Mouse (Mus musculus) forebrain, embryonic 14.5 days (tissue): ENCODE data around the gene Hoxd13. TPM values are rescaled to one million over a fixed set of nuclear protein-coding genes. Genes with fewer than 3 reads are reported as not detected.

Experiments used
- ATAC-seq: fragments of 200-750 bp; cut with Nextera tagmentation; 2 replicates; pipeline ENCODE4 v1.8.0; 2017; ENCODE audit warnings: mild to moderate bottlenecking, moderate library complexity
- DNase-seq: peaks from one replicate; pipeline ENCODE4 v3.0.0-alpha.2; 2015; ENCODE audit warnings: low spot score
- H3K27ac ChIP-seq: fragments of 300-500 bp; sonication (generic); 2 replicates; pipeline ENCODE4 v1.5.1; 2014; ENCODE audit warnings: low read depth, mild to moderate bottlenecking, control low read depth, low read length, moderate library complexity
- H3K27me3 ChIP-seq: fragments of 300-500 bp; sonication (generic); replicated peaks from 2 replicates; pipeline ENCODE4 v1.6.1; 2014; ENCODE audit warnings: low read length, control low read depth, mixed read lengths; ENCODE audit not compliant: control insufficient read depth, insufficient read depth
- H3K36me3 ChIP-seq: fragments of 300-500 bp; sonication (generic); 2 replicates; pipeline ENCODE4 v1.6.1; 2014; ENCODE audit warnings: low read length, control low read depth; ENCODE audit not compliant: control insufficient read depth, insufficient read depth
- H3K4me1 ChIP-seq: fragments of 300-500 bp; sonication (generic); 2 replicates; pipeline ENCODE4 v1.6.1; 2014; ENCODE audit warnings: antibody characterized with exemption, low read length, control low read depth; ENCODE audit not compliant: control insufficient read depth, insufficient read depth
- H3K4me2 ChIP-seq: fragments of 300-500 bp; sonication (generic); 2 replicates; pipeline ENCODE4 v1.6.1; 2014; ENCODE audit warnings: mild to moderate bottlenecking, control low read depth, low read length
- H3K4me3 ChIP-seq: fragments of 300-500 bp; sonication (generic); 2 replicates; pipeline ENCODE4 v1.5.1; 2014; ENCODE audit warnings: low read depth, low read length, control low read depth
- H3K9ac ChIP-seq: fragments of 300-500 bp; sonication (generic); 2 replicates; pipeline ENCODE4 v1.6.1; 2014; ENCODE audit warnings: mild to moderate bottlenecking, low read length, control low read depth, moderate library complexity
- H3K9me3 ChIP-seq: fragments of 300-500 bp; sonication (generic); replicated peaks from 2 replicates; pipeline ENCODE4 v1.6.1; 2016; ENCODE audit warnings: low read length, control low read depth, mixed read lengths; ENCODE audit not compliant: control insufficient read depth
- WGBS: fragments of 180-500 bp; shearing (Covaris S2); extraction: QIAGEN DNeasy Blood & Tissue Kit; methylation state at CpG from one replicate; pipeline ENCODE4 v1.1.7; 2014; 5-methylcytosine and 5-hydroxymethylcytosine counted together
- polyA plus RNA-seq: library from polyadenylated mRNA; unstranded; fragments of >200 nt; fragmentation: Nextera tagmentation; extraction: Ambion mirVana; gene quantifications from 2 replicates; pipeline ENCODE4 v1.2.1, GENCODE M21; 2014

Hoxd13 gene
- polyA plus RNA-seq, 1 experiment from 2014 or later: not detected

DNA sequence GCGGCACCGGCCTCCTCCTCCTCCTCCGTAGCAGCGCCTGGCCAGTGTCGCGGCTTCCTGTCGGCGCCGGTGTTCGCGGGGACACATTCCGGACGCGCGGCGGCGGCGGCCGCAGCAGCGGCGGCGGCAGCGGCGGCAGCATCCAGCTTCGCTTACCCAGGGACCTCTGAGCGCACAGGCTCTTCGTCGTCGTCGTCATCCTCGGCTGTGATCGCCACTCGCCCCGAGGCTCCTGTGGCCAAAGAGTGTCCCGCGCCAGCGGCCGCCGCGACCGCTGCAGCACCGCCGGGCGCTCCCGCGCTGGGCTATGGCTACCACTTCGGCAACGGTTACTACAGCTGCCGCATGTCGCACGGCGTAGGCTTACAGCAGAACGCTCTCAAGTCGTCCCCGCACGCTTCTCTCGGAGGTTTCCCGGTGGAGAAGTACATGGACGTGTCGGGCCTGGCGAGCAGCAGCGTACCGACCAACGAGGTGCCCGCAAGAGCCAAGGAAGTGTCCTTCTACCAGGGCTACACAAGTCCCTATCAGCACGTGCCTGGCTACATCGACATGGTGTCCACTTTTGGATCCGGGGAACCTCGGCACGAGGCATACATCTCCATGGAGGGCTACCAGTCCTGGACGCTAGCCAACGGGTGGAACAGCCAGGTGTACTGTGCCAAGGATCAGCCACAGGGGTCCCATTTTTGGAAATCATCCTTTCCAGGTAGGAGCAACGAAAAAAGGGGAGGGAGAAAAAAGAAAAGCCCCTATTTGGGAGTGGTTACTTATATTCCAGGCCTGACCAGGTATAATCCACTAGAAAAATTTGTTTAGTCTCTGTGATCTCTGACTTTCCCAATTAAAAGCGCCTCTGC lies 490 bp downstream of the Hoxd13 start:
- WGBS: under 1% methylated on average over 59 of the region's 74 CpGs
- H3K36me3 ChIP-seq: no peaks in the 10 kb centered on the region
- peak overlapping the region; percentile 22 for H3K4me3 ChIP-seq
- no peak for DNase-seq
- no peak overlapping the region for H3K27ac ChIP-seq
- no peaks in the 10 kb centered on the region for H3K9me3 ChIP-seq
- H3K4me2 ChIP-seq: peak overlapping the region; percentile 48
- peak; percentile 63 for ATAC-seq
- H3K4me1 ChIP-seq: 0 out of 2 replicates have a peak, but pooled peaks cover 3% of the 10 kb centered on the region
- peaks cover 94% of the 10 kb centered on the region for H3K27me3 ChIP-seq
- H3K9ac ChIP-seq: no peak overlapping the region

DNA sequence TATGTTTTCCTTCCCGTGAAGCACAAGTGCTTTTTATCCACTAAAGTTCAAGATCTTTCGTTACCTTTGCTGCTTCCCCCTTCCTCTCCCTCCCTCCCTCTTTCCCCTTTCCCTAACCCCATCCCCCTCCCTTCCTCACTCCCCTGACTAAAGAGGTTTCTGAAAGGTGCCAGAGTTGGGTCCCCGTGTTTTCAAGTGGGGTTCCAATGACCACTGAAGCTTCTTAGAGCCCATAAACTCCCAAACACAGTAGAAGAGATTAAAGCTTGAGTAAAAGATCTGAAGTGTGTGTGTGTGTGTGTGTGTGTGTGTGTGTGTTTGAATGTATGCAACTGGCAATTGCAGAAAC lies 1.1 kb downstream of the Hoxd13 start:
- Histone ChIP-seq H3K36me3 (no peaks in the 10 kb centered on the region), H3K4me2 (no peak overlapping the region), H3K27me3 (peaks cover 95% of the 10 kb centered on the region), H3K4me1 (0 out of 2 replicates have a peak, but pooled peaks cover 3% of the 10 kb centered on the region), H3K4me3 (no peak overlapping the region), H3K27ac (no peak overlapping the region), H3K9me3 (no peaks in the 10 kb centered on the region), H3K9ac (no peak overlapping the region)
- ATAC-seq (no peak), DNase-seq (no peak)
- WGBS: 0% methylated on average over 3 of the region's 3 CpGs

DNA sequence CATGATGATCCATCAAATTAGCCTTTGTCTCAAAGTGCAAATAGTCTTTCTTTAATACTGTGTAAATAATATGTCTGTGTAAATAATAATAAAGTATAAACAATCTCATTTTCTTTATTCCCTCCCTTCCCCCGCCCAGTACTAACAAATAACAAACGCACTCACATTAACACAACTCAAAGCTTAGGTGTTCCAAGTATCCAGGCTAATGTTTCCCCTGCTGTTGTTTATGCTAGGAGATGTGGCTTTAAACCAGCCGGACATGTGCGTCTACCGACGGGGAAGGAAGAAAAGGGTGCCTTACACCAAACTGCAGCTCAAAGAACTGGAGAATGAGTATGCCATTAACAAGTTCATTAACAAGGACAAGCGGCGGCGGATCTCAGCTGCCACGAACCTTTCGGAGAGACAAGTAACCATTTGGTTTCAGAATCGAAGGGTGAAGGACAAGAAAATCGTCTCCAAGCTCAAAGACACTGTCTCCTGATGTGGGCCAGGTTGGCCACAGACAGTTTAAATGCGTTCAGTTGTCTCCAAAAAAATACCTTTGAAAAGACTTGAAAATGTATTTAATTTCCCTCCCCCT lies 1.6 kb downstream of the Hoxd13 start:
- Histone ChIP-seq H3K4me2 (no peak overlapping the region), H3K4me1 (0 out of 2 replicates have a peak, but pooled peaks cover 3% of the 10 kb centered on the region), H3K9ac (no peak overlapping the region), H3K27ac (no peak overlapping the region), H3K36me3 (no peaks in the 10 kb centered on the region), H3K27me3 (peaks cover 95% of the 10 kb centered on the region), H3K9me3 (no peaks in the 10 kb centered on the region), H3K4me3 (no peak overlapping the region)
- ATAC-seq (no peak), DNase-seq (no peak)
- 2% methylated on average over 14 of the region's 14 CpGs for WGBS

DNA sequence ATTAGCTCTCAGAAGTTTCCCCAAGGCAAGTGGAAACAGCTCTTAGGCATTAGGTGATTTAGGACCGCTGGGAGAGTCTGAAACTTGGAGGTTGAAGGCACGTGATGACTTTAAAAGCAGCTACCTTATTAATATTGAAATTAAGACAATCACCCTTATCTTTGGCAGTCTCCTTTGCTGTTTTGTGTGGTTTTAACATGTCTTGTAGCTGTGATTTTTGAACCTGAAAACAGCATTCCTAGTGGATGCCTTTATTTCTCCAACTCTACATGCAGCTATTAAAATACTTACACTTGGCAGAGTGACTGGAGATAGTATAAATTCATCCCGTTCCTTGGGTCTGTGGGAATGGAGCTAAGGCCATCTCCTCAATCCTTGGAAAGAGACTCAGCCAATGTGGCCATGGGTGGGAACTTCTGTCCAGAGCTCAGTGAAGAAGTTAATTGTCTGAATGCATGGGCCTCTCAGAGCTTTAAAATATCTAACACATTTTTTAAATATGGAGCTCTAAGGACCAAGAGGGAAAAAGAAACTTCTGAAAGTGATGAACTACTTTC lies 2.6 kb downstream of the Hoxd13 start:
- DNase-seq (no peak), ATAC-seq (no peak)
- Histone ChIP-seq H3K9ac (no peak overlapping the region), H3K4me2 (no peak overlapping the region), H3K27ac (no peak overlapping the region), H3K4me3 (no peak overlapping the region), H3K27me3 (peaks cover 96% of the 10 kb centered on the region), H3K9me3 (no peaks in the 10 kb centered on the region), H3K36me3 (no peaks in the 10 kb centered on the region), H3K4me1 (0 out of 2 replicates have a peak, but pooled peaks cover 3% of the 10 kb centered on the region)
- WGBS: under 1% methylated on average over 3 of the region's 3 CpGs

DNA sequence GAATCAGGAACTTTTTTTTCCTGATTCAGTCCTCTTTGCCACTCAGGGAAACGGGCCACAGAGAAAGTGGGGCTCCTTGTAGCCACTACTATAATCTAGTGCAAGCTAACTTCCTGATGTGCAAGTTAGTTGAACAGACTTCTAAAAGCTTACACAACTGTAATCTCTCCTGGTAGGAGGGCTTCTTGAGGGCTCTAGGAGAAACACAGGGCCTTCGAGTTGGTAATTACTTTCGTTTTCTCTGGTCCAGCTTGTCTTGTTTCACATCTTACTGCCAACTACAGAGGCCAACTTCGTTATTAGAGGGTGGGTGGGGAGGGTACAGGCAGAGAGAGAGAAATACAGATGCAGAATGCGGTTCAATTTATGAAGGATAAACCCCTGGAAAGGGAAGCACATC lies 3.7 kb downstream of the Hoxd13 start:
- WGBS: 4% methylated on average over 5 of the region's 5 CpGs
- Histone ChIP-seq H3K4me1 (0 out of 2 replicates have a peak, but pooled peaks cover 3% of the 10 kb centered on the region), H3K4me2 (no peak overlapping the region), H3K27ac (no peak overlapping the region), H3K9ac (no peak overlapping the region), H3K27me3 (peaks cover 97% of the 10 kb centered on the region), H3K4me3 (no peak overlapping the region), H3K36me3 (no peaks in the 10 kb centered on the region), H3K9me3 (no peaks in the 10 kb centered on the region)
- no peak for DNase-seq
- ATAC-seq: no peak

DNA sequence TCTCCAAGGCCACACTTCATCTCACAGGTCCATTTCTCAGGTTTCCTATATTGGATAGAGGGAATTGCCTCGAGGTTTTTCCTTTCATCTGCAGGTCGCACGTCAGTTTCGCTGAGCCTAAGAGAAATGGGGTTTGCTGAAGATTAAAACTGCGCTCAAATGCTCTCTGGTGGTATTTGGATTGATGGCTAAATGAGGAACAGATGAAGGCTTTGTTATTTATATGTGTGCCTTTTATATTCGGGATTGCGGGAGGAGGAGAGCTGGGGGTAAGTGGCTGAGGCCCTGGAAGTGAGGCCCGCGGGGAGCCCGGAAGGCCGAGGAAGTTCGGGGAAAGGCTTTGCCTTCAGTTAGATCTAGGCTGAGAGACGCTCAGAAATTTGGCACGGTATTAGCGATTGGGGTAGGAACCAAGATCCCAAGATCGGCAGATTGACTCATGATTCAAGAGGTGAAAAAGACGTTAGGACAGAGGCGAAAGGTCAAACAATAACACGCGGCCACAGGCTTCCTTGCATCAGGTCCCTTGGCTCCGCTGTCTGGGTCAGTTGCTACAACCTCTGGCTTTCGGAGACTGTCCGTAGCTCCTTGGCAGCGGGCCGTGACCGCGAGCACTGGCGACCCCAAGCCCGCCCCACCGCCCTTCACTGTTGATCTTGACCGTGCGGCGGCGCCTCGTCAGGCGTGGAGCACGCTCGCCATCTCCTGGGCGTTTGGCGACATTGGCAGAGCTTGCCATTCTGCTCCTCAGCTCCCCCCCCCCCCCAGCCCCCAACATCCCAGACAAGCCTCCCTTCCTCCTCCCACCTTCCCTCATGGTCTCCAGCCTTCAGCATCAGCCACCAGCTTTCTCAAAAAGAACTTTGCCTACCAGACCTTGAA lies 4.6 kb downstream of the Hoxd13 start:
- Histone ChIP-seq H3K36me3 (no peaks in the 10 kb centered on the region), H3K27me3 (peaks cover 97% of the 10 kb centered on the region), H3K4me1 (0 out of 2 replicates have a peak, but pooled peaks cover 3% of the 10 kb centered on the region), H3K27ac (no peak overlapping the region), H3K4me2 (peak overlapping the region; percentile 46), H3K9ac (no peak overlapping the region), H3K9me3 (no peaks in the 10 kb centered on the region), H3K4me3 (0 out of 2 replicates have a peak overlapping the region, but pooled peaks have one; percentile 8)
- 2% methylated on average over 40 of the region's 40 CpGs for WGBS
- peak; percentile 70 for DNase-seq
- peak; percentile 61 for ATAC-seq

DNA sequence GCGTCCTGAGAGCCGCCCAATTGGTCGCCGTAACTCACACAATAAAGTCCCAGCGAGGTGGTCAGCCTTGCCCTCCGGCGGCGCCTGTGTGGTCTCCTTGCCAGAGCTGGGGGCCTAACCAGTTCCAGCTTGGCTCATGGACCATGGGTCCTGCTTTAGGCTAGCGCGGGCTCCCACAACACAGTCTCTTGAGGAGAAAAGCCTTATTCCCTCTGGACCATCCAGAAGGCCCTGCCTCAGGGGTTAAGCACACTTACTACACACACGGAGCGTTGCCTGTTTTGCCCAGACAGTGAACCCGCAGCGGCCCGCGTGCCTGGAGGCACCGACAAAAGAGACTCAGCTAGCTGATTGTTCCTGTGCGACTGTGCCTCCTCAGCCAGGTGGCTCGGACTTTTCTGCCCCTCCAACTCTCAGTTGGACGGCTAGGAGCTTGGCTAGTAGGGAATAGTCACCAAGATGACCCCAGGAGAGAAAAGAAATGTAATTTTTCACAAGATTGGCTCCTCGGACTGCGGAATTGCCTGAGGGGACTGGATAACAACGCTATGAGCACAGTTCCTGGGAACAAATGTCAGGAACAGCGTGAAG lies 5.8 kb downstream of the Hoxd13 start:
- Histone ChIP-seq H3K36me3 (no peaks in the 10 kb centered on the region), H3K4me2 (no peak overlapping the region), H3K9me3 (no peaks in the 10 kb centered on the region), H3K4me3 (no peak overlapping the region), H3K9ac (no peak overlapping the region), H3K27me3 (peaks cover 97% of the 10 kb centered on the region), H3K4me1 (no peaks in the 10 kb centered on the region), H3K27ac (no peak overlapping the region)
- ATAC-seq (no peak), DNase-seq (no peak)
- 2% methylated on average over 24 of the region's 24 CpGs for WGBS

DNA sequence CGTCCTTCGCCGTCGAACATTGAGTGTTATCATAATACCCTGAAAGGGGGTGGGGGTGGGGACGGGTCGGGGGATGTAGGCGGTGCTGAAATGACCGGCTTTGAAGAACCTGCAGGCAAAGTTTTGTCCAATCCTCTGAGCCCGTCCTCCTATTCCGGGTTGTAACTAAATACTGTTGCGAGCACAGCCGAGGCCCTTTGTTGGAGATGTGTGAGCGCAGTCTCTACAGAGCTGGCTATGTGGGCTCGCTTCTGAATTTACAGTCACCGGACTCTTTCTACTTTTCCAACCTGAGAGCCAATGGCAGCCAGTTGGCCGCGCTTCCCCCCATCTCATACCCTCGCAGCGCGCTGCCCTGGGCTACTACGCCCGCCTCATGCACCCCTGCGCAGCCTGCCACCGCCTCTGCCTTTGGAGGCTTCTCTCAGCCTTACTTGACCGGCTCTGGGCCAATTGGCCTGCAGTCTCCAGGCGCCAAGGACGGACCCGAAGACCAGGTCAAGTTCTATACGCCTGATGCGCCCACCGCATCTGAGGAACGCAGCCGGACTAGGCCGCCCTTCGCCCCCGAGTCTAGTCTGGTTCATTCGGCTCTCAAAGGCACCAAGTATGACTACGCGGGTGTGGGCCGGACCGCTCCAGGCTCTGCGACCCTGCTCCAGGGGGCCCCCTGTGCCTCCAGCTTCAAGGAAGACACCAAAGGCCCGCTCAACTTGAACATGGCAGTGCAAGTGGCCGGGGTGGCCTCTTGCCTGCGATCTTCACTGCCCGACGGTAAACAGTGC lies 7.0 kb downstream of the Hoxd13 start, which contains the start of gene Hoxd12:
Hoxd12 (plus strand) TSS at position 133 of the 785 bp plus-strand sequence.
- Histone ChIP-seq H3K4me2 (no peak within 1 kb of the TSS), H3K36me3 (no peaks in the 10 kb centered on the region), H3K9ac (no peak within 1 kb of the TSS), H3K4me3 (no peak within 1 kb of the TSS), H3K9me3 (no peaks in the 10 kb centered on the region), H3K27me3 (peaks cover 97% of the 10 kb centered on the region), H3K4me1 (no peaks in the 10 kb centered on the region), H3K27ac (no peak within 1 kb of the TSS)
- ATAC-seq (no peak), DNase-seq (no peak)
- WGBS: 2% methylated on average over 47 of the region's 47 CpGs
